Mouse (Mus musculus) kidney, adult 2 months (tissue): Measurements from ENCODE around the gene Pfdn6. TPM values are rescaled to one million over a fixed set of nuclear protein-coding genes. Genes with fewer than 3 reads are reported as not detected.
A peak's percentile ranks its signal among the peaks of the same experiment; 100 is the strongest.
"Not testable (repeated sequence)": the region's sequence is repeated elsewhere in the genome, so short reads cannot be mapped to it uniquely, and the experiment has no call there.

Experiments used
- DNase-seq: peaks from one replicate; pipeline ENCODE4 v3.0.0; 2021
- H3K27ac ChIP-seq: fragments of 200-500 bp; 2 replicates; pipeline ENCODE4 v1.5.1; 2012; ENCODE audit warnings: low read depth, low read length, control low read depth, inconsistent platforms; ENCODE audit not compliant: insufficient read depth
- H3K27me3 ChIP-seq: fragments of 200-500 bp; replicated peaks from 2 replicates; pipeline ENCODE4 v1.6.1; 2012; ENCODE audit warnings: mild to moderate bottlenecking, moderate library complexity, low read length, inconsistent platforms; ENCODE audit not compliant: control insufficient read depth, insufficient read depth
- H3K36me3 ChIP-seq: fragments of 200-500 bp; 2 replicates; pipeline ENCODE4 v1.6.1; 2012; ENCODE audit warnings: mild to moderate bottlenecking, moderate library complexity, low read length, inconsistent platforms; ENCODE audit not compliant: control insufficient read depth, insufficient read depth
- H3K4me1 ChIP-seq: fragments of 200-500 bp; 2 replicates; pipeline ENCODE4 v1.6.1; 2011; ENCODE audit warnings: low read length; ENCODE audit not compliant: control insufficient read depth, insufficient read depth
- H3K4me3 ChIP-seq: fragments of 200-500 bp; 2 replicates; pipeline ENCODE4 v1.5.1; 2011; ENCODE audit warnings: mild to moderate bottlenecking, low read depth, low read length, control low read depth; ENCODE audit not compliant: insufficient read depth
- CTCF ChIP-seq: fragments of 200-500 bp; conservative IDR thresholded peaks from 2 replicates; pipeline ENCODE4 v1.5.1; 2011; ENCODE audit warnings: low read depth, mild to moderate bottlenecking, control low read depth, low read length, moderate library complexity, mixed read lengths; ENCODE audit not compliant: insufficient read depth, insufficient read length
- POLR2A ChIP-seq: fragments of 200-500 bp; IDR thresholded peaks from one replicate; pipeline ENCODE4 v1.6.1; 2011; ENCODE audit warnings: low read depth, low read length, control low read depth
- WGBS: fragments of 180-500 bp; shearing (Covaris S2); methylation state at CpG from one replicate; pipeline ENCODE4 v1.1.7; 2018; 5-methylcytosine and 5-hydroxymethylcytosine counted together
- polyA plus RNA-seq: library from polyadenylated mRNA; depleted of rRNA; stranded (reverse); fragments of >200 nt; gene quantifications from 2 replicates; pipeline ENCODE4 v1.2.3, GENCODE M21; 2012; rRNA removed

Gene Pfdn6
- polyA plus RNA-seq, 1 experiment, result 41.1 TPM

- no peak overlapping the region for H3K27ac ChIP-seq
- H3K4me3 ChIP-seq, result no peak overlapping the region
- TF ChIP-seq CTCF (no peak), POLR2A (no peak)
- H3K27me3 ChIP-seq, result no peaks in the 10 kb centered on the region
- no peaks in the 10 kb centered on the region for H3K4me1 ChIP-seq
- 47% methylated on average over 2 of the region's 2 CpGs for WGBS
- no peaks in the 10 kb centered on the region for H3K36me3 ChIP-seq
- DNase-seq, result no peak
These were observed 48.8 kb downstream of the Pfdn6 start for GRCm38 (mm10) chr17:33891357-33891756.

GRCm38 (mm10) chr17:33890533-33891059 is 49.5 kb downstream of the Pfdn6 start, which contains the start of gene Kifc1:
Kifc1 (minus strand) TSS chr17:33890661.
- DNase-seq, result peak; percentile 100
- Histone ChIP-seq H3K27me3 (no peaks in the 10 kb centered on the region), H3K4me3 (peak within 1 kb of the TSS; percentile 66), H3K36me3 (no peaks in the 10 kb centered on the region), H3K4me1 (no peaks in the 10 kb centered on the region), H3K27ac (no peak within 1 kb of the TSS)
- WGBS, result under 1% methylated on average over 49 of the region's 49 CpGs
- TF ChIP-seq CTCF (peak; percentile 96; the same call in 1 of the 2 replicates), POLR2A (no peak)

DNA sequence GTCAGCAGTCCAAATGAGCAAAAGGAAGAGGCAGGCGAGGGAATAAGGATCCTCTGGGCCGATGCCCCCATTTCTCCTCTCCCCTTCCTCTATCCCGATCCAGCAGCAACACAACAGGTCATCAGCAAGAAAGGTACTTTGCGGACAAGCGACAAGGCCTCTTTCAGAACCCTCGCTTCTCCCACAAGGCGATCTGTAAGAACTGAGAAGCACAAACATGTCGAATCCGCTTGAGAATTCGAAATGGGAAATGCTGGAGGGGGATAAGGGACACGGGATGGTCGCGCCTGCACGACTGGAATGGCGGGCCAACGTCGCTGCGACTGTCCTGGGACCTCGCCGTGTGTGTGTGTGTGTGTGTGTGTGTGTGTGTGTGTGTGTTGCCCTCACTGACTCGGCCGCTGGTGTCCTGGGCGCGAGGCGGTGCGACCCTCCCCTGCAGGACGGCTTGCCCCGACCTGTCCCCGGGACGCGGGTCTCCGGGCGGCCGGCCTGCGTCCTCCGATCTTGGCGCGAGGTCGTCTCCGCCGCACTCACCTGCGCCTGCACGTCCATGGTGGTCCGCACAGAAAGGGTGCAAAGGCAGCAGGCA is 50.1 kb downstream of the Pfdn6 start:
- H3K4me3 ChIP-seq, result peak overlapping the region; percentile 66
- not testable (repeated sequence) for H3K27ac ChIP-seq, DNase-seq, H3K36me3 ChIP-seq, H3K27me3 ChIP-seq, H3K4me1 ChIP-seq
- WGBS, result 2% methylated on average over 44 of the region's 44 CpGs

Other genes starting within 250 kb of the Pfdn6 start
- gene March2, start 221.7 kb downstream of the Pfdn6 start, polyA plus RNA-seq, result 95.8 and 102 TPM in 2 replicates
- 291 and 303 TPM in 2 replicates for gene Rab11b, start 179.8 kb downstream of the Pfdn6 start, polyA plus RNA-seq
- gene Angptl4, start 158.5 kb downstream of the Pfdn6 start, polyA plus RNA-seq, result 19.2 and 21.0 TPM in 2 replicates
- 83.0 and 89.3 TPM in 2 replicates for gene Kank3, start 129.8 kb downstream of the Pfdn6 start, polyA plus RNA-seq
- gene Rps28, start 115.8 kb downstream of the Pfdn6 start, polyA plus RNA-seq, result 620 and 1,023 TPM in 2 replicates
- gene Ndufa7, start 115.8 kb downstream of the Pfdn6 start, polyA plus RNA-seq, result 672 and 745 TPM in 2 replicates
- 71.3 and 87.8 TPM in 2 replicates for gene Cd320, start 97.3 kb downstream of the Pfdn6 start, polyA plus RNA-seq
- not detected in 2 replicates for gene Gm7029, start 66.5 kb downstream of the Pfdn6 start, polyA plus RNA-seq
- gene Kifc1, start 49.7 kb downstream of the Pfdn6 start, polyA plus RNA-seq, result 1.3 and 1.6 TPM in 2 replicates
- not detected in 2 replicates for gene Platr17, start 35.2 kb downstream of the Pfdn6 start, polyA plus RNA-seq
- 33.3 and 35.0 TPM in 2 replicates for gene Daxx, start 30.9 kb downstream of the Pfdn6 start, polyA plus RNA-seq
- gene Tapbp, start 24.4 kb downstream of the Pfdn6 start, polyA plus RNA-seq, result 106 and 112 TPM in 2 replicates
- 31.6 and 54.0 TPM in 2 replicates for gene Zbtb22, start 24.4 kb downstream of the Pfdn6 start, polyA plus RNA-seq
- 61.8 and 78.6 TPM in 2 replicates for gene Rgl2, start 10.8 kb downstream of the Pfdn6 start, polyA plus RNA-seq
- 15.3 and 16.0 TPM in 2 replicates for gene Wdr46, start 317 bp upstream of the Pfdn6 start, polyA plus RNA-seq
- 6.7 and 7.8 TPM in 2 replicates for gene B3galt4, start 11.1 kb upstream of the Pfdn6 start, polyA plus RNA-seq
- gene Vps52, start 15.5 kb upstream of the Pfdn6 start, polyA plus RNA-seq, result 54.2 and 60.5 TPM in 2 replicates
- gene Rps18, start 15.7 kb upstream of the Pfdn6 start, polyA plus RNA-seq, result 342 and 406 TPM in 2 replicates
- gene H2-K1, start 60.0 kb upstream of the Pfdn6 start, polyA plus RNA-seq, result 1,162 and 1,255 TPM in 2 replicates
- 30.4 and 36.3 TPM in 2 replicates for gene Ring1, start 84.3 kb upstream of the Pfdn6 start, polyA plus RNA-seq
- 165 and 208 TPM in 2 replicates for gene H2-Ke6, start 87.7 kb upstream of the Pfdn6 start, polyA plus RNA-seq
- 90.4 and 106 TPM in 2 replicates for gene Slc39a7, start 91.3 kb upstream of the Pfdn6 start, polyA plus RNA-seq
- 49.3 and 59.2 TPM in 2 replicates for gene Rxrb, start 91.5 kb upstream of the Pfdn6 start, polyA plus RNA-seq
- gene Col11a2, start 99.1 kb upstream of the Pfdn6 start, polyA plus RNA-seq, result 0.35 and 0.39 TPM in 2 replicates
- gene H2-Oa, start 152.0 kb upstream of the Pfdn6 start, polyA plus RNA-seq, result 3.1 and 8.5 TPM in 2 replicates
- gene H2-DMa, start 179.2 kb upstream of the Pfdn6 start, polyA plus RNA-seq, result 30.1 and 37.1 TPM in 2 replicates
- gene Brd2, start 182.3 kb upstream of the Pfdn6 start, polyA plus RNA-seq, result 110 and 117 TPM in 2 replicates
- 3.2 and 15.6 TPM in 2 replicates for gene H2-DMb2, start 203.0 kb upstream of the Pfdn6 start, polyA plus RNA-seq
- 72.3 and 80.5 TPM in 2 replicates for gene H2-DMb1, start 212.7 kb upstream of the Pfdn6 start, polyA plus RNA-seq
- 14.5 and 19.4 TPM in 2 replicates for gene Tap1, start 247.2 kb upstream of the Pfdn6 start, polyA plus RNA-seq
- 21.5 and 32.3 TPM in 2 replicates for gene Psmb9, start 247.4 kb upstream of the Pfdn6 start, polyA plus RNA-seq